Mouse (Mus musculus) G1E (cell line): ENCODE data around the gene Acaa1a.

Source experiments
- CTCF ChIP-seq: IDR thresholded peaks from 2 replicates; pipeline ENCODE4 v1.5.1; 2012; ENCODE audit warnings: low read depth, low read length, inconsistent platforms, mixed read lengths
- GATA1 ChIP-seq: IDR thresholded peaks from 2 replicates; pipeline ENCODE4 v1.6.1; 2012; ENCODE audit warnings: borderline replicate concordance, low read length, inconsistent platforms, mixed read lengths
- GATA2 ChIP-seq: IDR thresholded peaks from 2 replicates; pipeline ENCODE4 v1.6.1; 2012; ENCODE audit warnings: low read depth, low read length, inconsistent platforms, borderline replicate concordance
- POLR2AphosphoS5 ChIP-seq: IDR thresholded peaks from 2 replicates; pipeline ENCODE4 v1.6.1; 2012; ENCODE audit warnings: low read depth, low read length, inconsistent platforms; ENCODE audit not compliant: insufficient replicate concordance
- TAL1 ChIP-seq: conservative IDR thresholded peaks from 2 replicates; pipeline ENCODE4 v1.6.1; 2012; ENCODE audit warnings: low read depth, low read length, inconsistent platforms, mixed read lengths

GRCm38 (mm10) chr9:119313096-119313495 is 26.4 kb upstream of the Acaa1a start:
- TF ChIP-seq GATA1: no peak
- no peak for TF ChIP-seq CTCF
- TF ChIP-seq POLR2AphosphoS5: no peak
- TF ChIP-seq GATA2: no peak
- no peak for TF ChIP-seq TAL1
